Mouse (Mus musculus): ENCODE data around the gene Sod2.

DNA sequence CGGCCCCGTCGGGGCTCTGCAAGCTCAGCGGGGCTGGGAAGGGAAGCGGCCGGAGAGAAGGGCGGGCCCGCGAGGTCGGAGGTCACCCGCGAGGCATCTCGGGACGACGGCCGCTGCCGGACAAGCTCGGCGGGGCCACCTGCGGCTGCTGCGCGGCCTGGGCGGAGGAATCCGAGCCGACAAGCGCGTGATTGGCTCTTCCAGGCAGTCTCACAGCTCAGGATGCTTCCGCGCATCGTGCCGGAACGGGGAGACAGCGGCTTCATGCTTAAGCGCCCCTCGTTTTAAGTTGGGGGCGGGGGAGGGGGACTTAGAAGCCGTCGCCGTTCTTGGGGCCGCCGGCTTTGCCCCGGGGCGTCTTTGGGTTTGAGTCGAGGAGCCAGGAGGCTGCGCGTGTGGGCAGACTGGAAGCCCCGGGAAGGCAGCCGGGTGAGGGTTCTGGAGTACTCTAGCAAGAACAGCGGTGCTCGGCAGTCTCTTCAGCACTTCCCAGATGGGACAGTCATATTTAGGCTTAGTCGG is 14.1 kb upstream of the Sod2 start:
- peak; percentile 14; the same call in 1 of the 2 replicates for TF ChIP-seq CTCF (IDR thresholded peaks at IDR 0.05; ENCODE audit: low read depth)
- peak; percentile 89 for TF ChIP-seq EP300 (optimal IDR thresholded peaks at IDR 0.05)
